Mouse (Mus musculus): ENCODE measurements around the gene Ube2s.

GRCm38 (mm10) chr7:4821690-4822089, 9.3 kb upstream of the Ube2s start:
- no peak for TF ChIP-seq CTCF (conservative IDR thresholded peaks at IDR 0.05; ENCODE audit: low read length)
- TF ChIP-seq POU5F1 (IDR thresholded peaks at IDR 0.05; ENCODE audit: borderline replicate concordance, low read length), result no peak
- no peak for TF ChIP-seq NANOG (IDR thresholded peaks at IDR 0.05; ENCODE audit: borderline replicate concordance, low read length)

Data from E14TG2a.4 (cell line).